Mouse (Mus musculus): ENCODE measurements around the gene Nuf2. TPM values are rescaled to one million over a fixed set of nuclear protein-coding genes. Genes with fewer than 3 reads are reported as not detected.

The Nuf2 gene
- 10.2 and 11.6 TPM in 2 replicates for polyA plus RNA-seq (2015; fragmentation: Nextera tagmentation; extraction: Ambion mirVana)

GRCm38 (mm10) chr1:169530876-169531701, at the start of gene Nuf2:
Gene Nuf2, minus strand, starts transcription at chr1:169531464.

Other genes starting within 250 kb of the Nuf2 start
- 14.8 and 15.8 TPM in 2 replicates for gene Rgs5, start 124.0 kb upstream of the Nuf2 start, polyA plus RNA-seq (2015; fragmentation: Nextera tagmentation; extraction: Ambion mirVana)
- gene Rgs4, start 216.2 kb upstream of the Nuf2 start, polyA plus RNA-seq (2015; fragmentation: Nextera tagmentation; extraction: Ambion mirVana) = 4.1 and 4.4 TPM in 2 replicates